Mouse (Mus musculus): Measurements from ENCODE around the gene Tmem72. TPM values are rescaled to one million over a fixed set of nuclear protein-coding genes. Genes with fewer than 3 reads are reported as not detected.

The Tmem72 gene
- polyA plus RNA-seq, 1 experiment from 2014 or later, result 0.05 TPM

DNA sequence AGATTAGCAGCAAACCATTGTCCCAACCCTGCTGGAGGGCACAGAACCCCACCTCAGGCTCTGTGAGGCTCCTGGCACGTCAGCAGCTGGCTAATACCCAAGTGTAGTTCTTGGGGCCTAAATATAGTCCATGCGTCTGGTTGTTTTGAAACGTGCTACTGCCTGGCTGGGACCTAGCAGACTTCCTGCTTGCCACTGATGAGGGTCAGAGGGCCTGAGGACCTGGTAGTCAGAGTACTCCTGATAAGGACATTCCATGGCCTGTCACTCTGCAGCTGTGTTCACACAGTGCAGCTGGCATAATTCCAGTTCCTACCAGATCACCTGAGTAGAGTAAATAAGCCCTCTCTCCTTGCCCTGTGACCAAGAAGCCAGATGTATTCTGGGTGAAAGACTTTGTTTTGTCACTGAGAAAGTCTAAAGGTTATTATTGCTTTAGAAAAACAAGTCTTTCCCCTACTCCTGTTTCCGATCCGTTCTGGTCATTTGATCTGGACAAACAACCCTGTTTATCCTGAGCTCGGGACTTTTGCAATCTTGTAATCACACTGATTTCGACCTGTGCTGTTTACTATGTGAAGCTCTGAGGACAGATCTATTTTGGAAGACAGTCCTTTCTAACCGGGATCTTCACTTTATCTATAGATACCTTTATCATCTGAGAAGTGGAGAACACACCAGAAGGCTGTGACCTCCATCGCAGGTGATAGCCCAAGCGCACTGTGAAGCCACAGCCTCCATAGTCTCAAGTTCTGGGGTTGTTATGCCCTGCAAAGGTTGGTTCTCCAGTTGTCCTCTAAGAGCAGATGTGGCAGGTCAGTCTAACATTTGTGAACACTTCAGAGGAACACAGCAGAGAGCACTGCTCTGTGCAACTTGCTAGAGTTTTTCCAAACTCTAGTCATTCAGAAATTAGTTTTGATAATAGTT, 81.2 kb downstream of the Tmem72 start:
- no peaks in the 10 kb centered on the region for H3K4me1 ChIP-seq (replicated peaks; ENCODE audit: control insufficient read depth, insufficient read depth)
- ATAC-seq (ENCODE audit: low FRiP score, low TSS enrichment) (peak; percentile 98), DNase-seq (ENCODE audit: low spot score) (peak; percentile 86)
- no peaks in the 10 kb centered on the region for H3K36me3 ChIP-seq (ENCODE audit: control insufficient read depth, insufficient read depth, low read length)
- 37% methylated on average over 10 of the region's 10 CpGs for WGBS
- H3K9me3 ChIP-seq (ENCODE audit: control insufficient read depth, low read length), result no peaks in the 10 kb centered on the region
- no peaks in the 10 kb centered on the region for H3K27me3 ChIP-seq (ENCODE audit: control insufficient read depth, insufficient read depth, low read length)
- TF ChIP-seq CTCF (IDR thresholded peaks at IDR 0.05; ENCODE audit: low read depth) (no peak), EP300 (optimal IDR thresholded peaks at IDR 0.05) (peak; percentile 70)
- no peak overlapping the region for H3K4me2 ChIP-seq (replicated peaks; ENCODE audit: low read depth)
- peak overlapping the region; percentile 91 for H3K27ac ChIP-seq (replicated peaks)
- H3K4me3 ChIP-seq (ENCODE audit: low read depth, low read length), result no peak overlapping the region
- 0 out of 2 replicates have a peak overlapping the region, but pooled peaks have one; percentile 2 for H3K9ac ChIP-seq (ENCODE audit: low read length)

DNA sequence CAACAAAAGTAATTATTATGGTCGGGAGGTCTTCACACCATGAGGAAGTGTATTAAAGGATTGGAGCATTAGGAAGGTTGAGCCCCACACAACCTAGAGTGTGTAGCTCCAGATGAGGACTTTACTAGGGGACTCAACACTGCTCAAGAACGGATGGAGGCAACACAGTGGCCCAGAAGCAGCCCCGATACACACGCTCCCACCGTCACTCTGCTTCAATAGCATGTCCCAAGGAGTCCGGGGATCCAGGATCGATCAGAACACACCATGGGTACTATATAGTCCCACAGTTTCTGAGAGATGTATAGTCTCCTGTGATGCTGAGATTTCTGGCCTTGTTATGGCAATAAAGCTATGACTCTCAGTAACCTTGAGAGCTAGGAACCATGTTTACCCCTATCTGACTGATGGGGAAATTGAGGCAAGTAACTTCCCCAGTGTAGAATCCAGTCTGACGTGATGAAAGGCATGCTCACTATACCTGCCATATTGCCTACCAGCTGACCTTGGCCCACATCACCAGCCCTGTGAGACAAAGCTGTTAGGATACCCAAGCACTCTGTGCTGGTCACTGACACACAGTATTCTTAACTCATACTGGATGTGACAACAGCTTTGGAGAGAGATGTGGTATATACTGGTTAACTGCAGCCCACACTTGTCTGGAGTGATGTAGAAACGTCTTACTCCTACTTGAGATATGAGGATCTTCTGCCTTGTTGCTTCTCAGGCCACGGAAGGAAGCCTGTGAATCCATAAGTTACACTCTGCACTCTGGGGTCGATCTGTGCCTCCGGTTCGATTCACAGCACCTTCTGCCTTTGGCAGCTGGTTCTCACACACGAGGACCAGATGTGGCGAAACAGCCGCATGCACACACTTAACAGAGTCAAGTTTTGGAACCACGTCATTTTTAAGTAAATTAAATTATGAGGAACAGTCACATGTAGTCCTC, 82.7 kb downstream of the Tmem72 start:
- DNase-seq (ENCODE audit: low spot score), result peak; percentile 9

DNA sequence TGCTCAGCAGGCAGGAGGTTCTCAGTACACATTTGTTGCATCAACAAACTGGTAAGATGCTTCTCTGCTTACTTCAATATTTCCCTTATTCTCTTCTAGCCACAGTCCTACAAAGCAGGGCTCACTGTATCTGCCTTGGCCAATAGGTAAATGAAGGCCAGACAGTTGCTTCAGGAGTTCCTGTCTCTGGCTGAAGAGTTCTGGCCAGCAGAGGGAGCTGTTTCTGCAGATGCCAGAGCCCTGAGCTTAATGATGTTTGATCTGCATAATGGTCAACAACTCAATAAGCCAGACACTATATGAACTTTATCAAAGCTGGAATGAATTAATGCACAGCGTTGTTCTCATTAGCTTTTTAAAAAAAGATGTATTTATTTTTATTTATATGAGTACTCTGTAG, 84.6 kb downstream of the Tmem72 start:
- Histone ChIP-seq H3K36me3 (ENCODE audit: control insufficient read depth, insufficient read depth, low read length) (no peaks in the 10 kb centered on the region), H3K4me1 (replicated peaks; ENCODE audit: control insufficient read depth, insufficient read depth) (no peaks in the 10 kb centered on the region), H3K9ac (ENCODE audit: low read length) (no peak overlapping the region), H3K27me3 (ENCODE audit: control insufficient read depth, insufficient read depth, low read length) (no peaks in the 10 kb centered on the region), H3K4me3 (ENCODE audit: low read depth, low read length) (no peak overlapping the region), H3K9me3 (ENCODE audit: control insufficient read depth, low read length) (no peaks in the 10 kb centered on the region), H3K27ac (replicated peaks) (no peak overlapping the region), H3K4me2 (replicated peaks; ENCODE audit: low read depth) (no peak overlapping the region)
- DNase-seq (ENCODE audit: low spot score) (peak; percentile 85), ATAC-seq (ENCODE audit: low FRiP score, low TSS enrichment) (no peak)
- WGBS, result 50% methylated on average over 1 of the region's 1 CpGs
- TF ChIP-seq EP300 (optimal IDR thresholded peaks at IDR 0.05), result no peak
- peak; percentile 92 for TF ChIP-seq CTCF (IDR thresholded peaks at IDR 0.05; ENCODE audit: low read depth)

More for the DNA sequence above, 82.7 kb downstream of the Tmem72 start:
- Histone ChIP-seq H3K27me3 (ENCODE audit: control insufficient read depth, insufficient read depth, low read length) (no peaks in the 10 kb centered on the region), H3K4me3 (ENCODE audit: low read depth, low read length) (no peak overlapping the region), H3K27ac (replicated peaks) (peak overlapping the region; percentile 91), H3K9ac (ENCODE audit: low read length) (no peak overlapping the region), H3K9me3 (ENCODE audit: control insufficient read depth, low read length) (no peaks in the 10 kb centered on the region), H3K36me3 (ENCODE audit: control insufficient read depth, insufficient read depth, low read length) (no peaks in the 10 kb centered on the region), H3K4me1 (replicated peaks; ENCODE audit: control insufficient read depth, insufficient read depth) (no peaks in the 10 kb centered on the region), H3K4me2 (replicated peaks; ENCODE audit: low read depth) (no peak overlapping the region)
- no peak for ATAC-seq (ENCODE audit: low FRiP score, low TSS enrichment)
- 89% methylated on average over 17 of the region's 17 CpGs for WGBS
- TF ChIP-seq CTCF (IDR thresholded peaks at IDR 0.05; ENCODE audit: low read depth) (no peak), EP300 (optimal IDR thresholded peaks at IDR 0.05) (no peak)

DNA sequence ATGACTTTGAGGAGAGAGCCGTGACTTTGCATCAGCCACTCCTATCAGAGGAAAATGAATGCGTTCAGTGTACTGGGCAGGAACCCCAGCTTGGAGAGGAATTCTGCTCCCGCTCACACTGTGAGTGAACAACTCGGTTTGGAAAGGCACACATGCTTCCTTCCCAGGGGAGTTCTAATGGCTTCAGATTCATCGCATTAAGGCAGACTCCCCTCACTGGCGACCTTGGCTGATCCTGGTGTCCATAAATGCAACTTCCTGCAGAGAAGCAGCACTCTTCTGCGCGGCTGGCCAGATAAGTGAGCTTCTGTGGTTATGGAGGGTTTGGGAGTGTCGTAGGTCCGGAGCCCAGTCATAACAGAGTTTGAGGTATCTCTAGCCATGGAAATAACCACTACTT, 86.9 kb downstream of the Tmem72 start:
- WGBS, result 75% methylated on average over 10 of the region's 10 CpGs
- H3K4me1 ChIP-seq (replicated peaks; ENCODE audit: control insufficient read depth, insufficient read depth), result no peaks in the 10 kb centered on the region

More for the DNA sequence above, 86.9 kb downstream of the Tmem72 start:
- no peak for TF ChIP-seq CTCF (IDR thresholded peaks at IDR 0.05; ENCODE audit: low read depth)
- no peak for TF ChIP-seq EP300 (optimal IDR thresholded peaks at IDR 0.05)
- DNase-seq (ENCODE audit: low spot score), result peak; percentile 12
- Histone ChIP-seq H3K27me3 (ENCODE audit: control insufficient read depth, insufficient read depth, low read length) (no peaks in the 10 kb centered on the region), H3K4me3 (ENCODE audit: low read depth, low read length) (no peak overlapping the region), H3K27ac (replicated peaks) (no peak overlapping the region), H3K9me3 (ENCODE audit: control insufficient read depth, low read length) (no peaks in the 10 kb centered on the region), H3K4me2 (replicated peaks; ENCODE audit: low read depth) (no peak overlapping the region), H3K9ac (ENCODE audit: low read length) (no peak overlapping the region), H3K36me3 (ENCODE audit: control insufficient read depth, insufficient read depth, low read length) (no peaks in the 10 kb centered on the region)
- ATAC-seq (ENCODE audit: low FRiP score, low TSS enrichment), result no peak

Small RNA genes lying within 50 kb of the gene (microRNA-seq; reads per million reads assigned to microRNA genes)
- gene Mir7043, result not detected

Other genes with a start within 250 kb of the Tmem72 start
- not detected in 2 replicates for gene Olfr211, start 227.8 kb downstream of the Tmem72 start, polyA plus RNA-seq (2015; fragmentation: Nextera tagmentation; extraction: Ambion mirVana)
- not detected in 2 replicates for gene Olfr212, start 210.4 kb downstream of the Tmem72 start, polyA plus RNA-seq (2015; fragmentation: Nextera tagmentation; extraction: Ambion mirVana)
- not detected in 2 replicates for gene Olfr213, start 178.5 kb downstream of the Tmem72 start, polyA plus RNA-seq (2015; fragmentation: Nextera tagmentation; extraction: Ambion mirVana)
- gene Gm5580, start 165.8 kb downstream of the Tmem72 start, polyA plus RNA-seq (2015; fragmentation: Nextera tagmentation; extraction: Ambion mirVana), result 0.36 TPM in 2 replicates
- not detected in 2 replicates for gene Olfr214, start 162.7 kb downstream of the Tmem72 start, polyA plus RNA-seq (2015; fragmentation: Nextera tagmentation; extraction: Ambion mirVana)
- not detected in 2 replicates for gene Olfr215, start 132.7 kb downstream of the Tmem72 start, polyA plus RNA-seq (2015; fragmentation: Nextera tagmentation; extraction: Ambion mirVana)
- gene Zfp422, start 87.9 kb downstream of the Tmem72 start, polyA plus RNA-seq (2015; fragmentation: Nextera tagmentation; extraction: Ambion mirVana), result 52.4 and 54.4 TPM in 2 replicates
- gene Depp1, start 66.3 kb downstream of the Tmem72 start, polyA plus RNA-seq (2015; fragmentation: Nextera tagmentation; extraction: Ambion mirVana), result 31.6 and 37.0 TPM in 2 replicates
- gene Rassf4, start 43.0 kb downstream of the Tmem72 start, polyA plus RNA-seq (2015; fragmentation: Nextera tagmentation; extraction: Ambion mirVana), result 4.1 and 5.6 TPM in 2 replicates